ENCODE assay signal across 16 mouse cellular contexts in the genomic region with DNA sequence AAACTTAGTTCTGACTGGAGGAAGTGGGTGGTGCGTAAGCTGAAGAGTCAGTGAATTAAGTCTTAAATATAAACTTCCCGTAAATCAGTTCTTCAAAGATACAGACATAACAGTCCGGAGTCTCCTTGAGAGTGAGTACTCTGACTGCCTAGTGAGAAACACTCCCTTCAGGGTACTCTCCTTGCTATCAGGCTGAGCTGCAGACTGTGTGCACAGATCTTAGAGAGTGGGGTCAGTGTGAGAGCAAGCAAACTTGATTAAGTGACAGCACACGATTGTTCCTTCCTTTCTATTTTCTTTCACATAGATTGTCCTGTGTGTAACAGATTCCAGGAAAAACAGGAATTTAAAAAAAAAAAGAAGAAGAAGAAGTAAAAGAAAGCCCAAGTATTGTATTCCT.
"Had no signal": no experiment of that assay in that cellular context is flagged by ENCODE, and none has a peak within 500 bp of the region (broad histone marks: within the 10 kb centered on the region; RNA-seq: fewer than 3 reads in every experiment).

No protein-coding gene starts in this region.

- DNase-seq: left cerebral cortex, postnatal 4 days; lung, embryonic 14.5 days; right cerebral cortex, postnatal 14 days had no signal

- H3K9me3 ChIP-seq: limb, embryonic 12.5 days; limb, embryonic 15.5 days; midbrain, embryonic 12.5 days; midbrain, embryonic 15.5 days; neural tube, embryonic 12.5 days; neural tube, embryonic 15.5 days had no signal

- H3K36me3 ChIP-seq: limb, embryonic 12.5 days; limb, embryonic 15.5 days; midbrain, embryonic 12.5 days; midbrain, embryonic 15.5 days; neural tube, embryonic 12.5 days; neural tube, embryonic 15.5 days had no signal

- H3K9ac ChIP-seq: limb, embryonic 12.5 days; limb, embryonic 15.5 days; liver, embryonic 14.5 days; liver, postnatal 0 days; lung, embryonic 14.5 days; midbrain, embryonic 12.5 days; midbrain, embryonic 15.5 days; neural tube, embryonic 12.5 days; neural tube, embryonic 15.5 days had no signal

- H3K27me3 ChIP-seq: limb, embryonic 15.5 days; midbrain, embryonic 12.5 days; midbrain, embryonic 15.5 days; neural tube, embryonic 12.5 days; neural tube, embryonic 15.5 days had no signal

- H3K4me3 ChIP-seq: limb, embryonic 12.5 days; limb, embryonic 15.5 days; midbrain, embryonic 12.5 days; midbrain, embryonic 15.5 days; neural tube, embryonic 12.5 days; neural tube, embryonic 15.5 days had no signal

- H3K27ac ChIP-seq: kidney, postnatal 0 days; limb, embryonic 12.5 days; limb, embryonic 15.5 days; liver, embryonic 14.5 days; macrophage; midbrain, embryonic 12.5 days; midbrain, embryonic 15.5 days; neural tube, embryonic 12.5 days; neural tube, embryonic 15.5 days; stomach, postnatal 0 days had no signal

- ATAC-seq: liver, postnatal 0 days; lung, postnatal 0 days; midbrain, embryonic 15.5 days had no signal

- H3K4me1 ChIP-seq: midbrain, embryonic 15.5 days; neural tube, embryonic 12.5 days; neural tube, embryonic 15.5 days had no signal

- H3K4me2 ChIP-seq: limb, embryonic 12.5 days; limb, embryonic 15.5 days; liver, embryonic 11.5 days; lung, embryonic 14.5 days; midbrain, embryonic 12.5 days; midbrain, embryonic 15.5 days; neural tube, embryonic 12.5 days; neural tube, embryonic 15.5 days had no signal
